Mouse (Mus musculus) ovary, postnatal 10 days (tissue): ENCODE data around the gene Il20rb.

Source experiments
- DNase-seq: peaks from one replicate; pipeline ENCODE4 v3.0.0; 2022; ENCODE audit warnings: low spot score

The Il20rb gene

DNA sequence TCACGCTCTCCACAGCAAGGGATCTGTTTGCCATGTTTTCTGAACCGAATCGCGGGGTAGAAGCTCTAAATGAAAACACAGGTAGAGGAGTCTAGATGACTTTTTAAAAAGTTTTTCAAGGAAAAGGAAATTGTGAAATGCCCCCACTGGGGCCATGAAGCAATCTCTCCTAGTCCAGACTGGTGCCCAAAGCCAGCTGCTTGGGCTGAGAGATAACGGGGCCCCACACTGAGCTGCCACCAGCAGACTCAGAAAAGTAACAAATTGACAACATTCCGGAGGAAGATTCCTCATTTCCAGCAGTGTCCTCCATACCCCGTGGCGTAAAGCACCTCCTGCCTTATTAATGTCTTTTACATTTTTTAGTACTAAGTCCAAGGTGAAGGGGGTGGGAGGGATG lies 66.9 kb downstream of the Il20rb start:
- no peak for DNase-seq

DNA sequence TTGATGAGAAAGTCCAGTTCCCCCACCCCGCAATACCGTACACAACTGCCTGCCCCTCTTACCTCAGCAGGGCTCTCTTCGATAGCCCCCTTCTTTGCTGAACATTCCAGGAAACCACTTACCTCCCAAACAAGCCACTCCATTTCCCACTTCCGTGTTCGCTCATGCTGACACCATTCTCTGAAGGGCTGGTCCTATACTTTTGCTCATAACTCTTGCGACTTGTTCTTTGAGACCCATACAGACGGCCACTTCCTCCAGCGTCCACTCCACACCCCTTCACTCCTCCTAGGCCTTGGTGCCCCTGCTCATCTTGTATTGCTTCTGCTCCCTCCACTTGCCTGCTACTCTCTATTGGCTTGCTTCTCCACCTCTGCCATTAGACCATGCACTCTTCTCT lies 67.5 kb downstream of the Il20rb start:
- DNase-seq = no peak

- no peak for DNase-seq
These were observed 69.8 kb downstream of the Il20rb start for GRCm38 (mm10) chr9:100416756-100417155.

DNA sequence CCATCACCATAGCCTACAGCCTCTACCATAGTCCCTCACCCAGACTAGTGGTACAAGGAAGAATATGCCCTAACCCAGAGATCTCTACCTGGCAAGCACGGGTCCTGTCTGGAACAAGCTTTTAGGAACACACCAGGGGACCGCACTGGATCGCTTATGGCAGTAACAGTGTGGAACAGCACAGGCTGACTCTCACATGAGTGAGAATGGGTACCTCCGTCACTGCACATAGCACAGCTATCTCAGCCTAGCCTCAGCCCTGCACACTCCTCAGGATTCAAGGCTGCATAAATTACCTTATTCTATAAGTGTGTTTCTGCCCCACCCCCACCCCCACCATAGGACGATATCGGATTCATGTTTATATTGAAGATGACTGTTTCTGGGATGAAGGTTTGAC lies 70.3 kb downstream of the Il20rb start:
- DNase-seq = no peak

DNA sequence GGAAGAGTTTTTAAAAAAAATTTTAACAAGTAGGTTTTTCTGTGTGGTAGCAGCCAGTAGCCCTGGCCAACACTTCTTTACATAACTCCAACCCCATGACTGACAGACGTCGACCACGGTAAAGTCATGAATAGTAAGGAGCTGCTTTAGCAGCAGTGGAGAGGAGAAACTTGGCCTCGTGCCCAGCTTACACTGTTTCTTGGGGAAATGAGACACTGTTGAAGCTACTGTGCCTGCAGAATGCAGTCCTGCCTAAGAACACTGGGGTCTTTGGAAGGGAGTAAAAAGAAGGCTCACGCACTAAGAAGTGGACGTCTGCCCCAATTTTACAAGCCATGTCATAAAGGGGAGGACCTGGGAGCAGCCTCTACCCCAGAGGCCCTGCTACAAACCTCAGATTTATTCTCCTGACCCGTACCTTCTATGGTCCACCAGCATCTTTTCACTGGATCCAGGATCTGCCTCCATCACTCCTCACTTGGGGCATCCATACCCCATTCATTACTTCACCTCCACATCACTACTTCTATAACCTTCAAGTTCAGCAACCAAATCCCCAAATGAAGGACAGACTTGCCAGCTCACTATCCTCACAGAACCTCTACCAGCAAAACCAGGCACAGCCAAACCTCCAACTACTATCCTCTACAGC lies 71.1 kb downstream of the Il20rb start:
- DNase-seq = no peak
